Mouse (Mus musculus): ENCODE data around the gene Bace1. TPM values are rescaled to one million over a fixed set of nuclear protein-coding genes. Genes with fewer than 3 reads are reported as not detected.

Bace1 gene
- polyA plus RNA-seq, 1 experiment from 2014 or later = 36.5 TPM

- peaks cover 26% of the 10 kb centered on the region for H3K36me3 ChIP-seq (replicated peaks)
- no peak overlapping the region for H3K4me3 ChIP-seq (replicated peaks)
- H3K4me1 ChIP-seq = no peaks in the 10 kb centered on the region
- no peak overlapping the region for H3K9ac ChIP-seq
- H3K4me2 ChIP-seq = no peak overlapping the region
- no peak for ATAC-seq (ENCODE audit: low FRiP score)
- H3K27ac ChIP-seq = no peak overlapping the region
- H3K9me3 ChIP-seq = no peaks in the 10 kb centered on the region
- 83% methylated on average over 5 of the region's 5 CpGs for WGBS
- no peaks in the 10 kb centered on the region for H3K27me3 ChIP-seq
These were observed 26.4 kb upstream of the Bace1 start for GRCm38 (mm10) chr9:45811946-45812345.

DNA sequence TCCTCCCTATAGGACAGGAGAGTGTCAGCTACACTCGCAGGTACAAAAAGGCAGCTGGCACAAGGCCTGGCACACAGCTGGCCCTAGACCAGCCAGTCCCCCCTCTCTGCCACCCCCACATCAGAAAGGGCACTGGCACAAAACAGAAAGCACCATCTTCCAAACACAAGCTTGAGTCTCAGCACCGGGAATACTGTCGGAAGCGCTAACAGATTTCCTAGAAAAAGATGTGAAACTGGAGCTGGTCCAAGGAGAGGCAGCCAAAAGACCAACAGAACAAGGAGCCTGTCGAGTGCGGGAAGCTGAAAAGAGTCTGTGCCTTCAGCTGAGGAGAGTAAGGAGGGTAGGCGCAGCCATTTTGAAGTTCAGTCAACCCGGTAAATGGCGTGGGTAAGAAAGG is 23.3 kb upstream of the Bace1 start:
- no peak overlapping the region for H3K27ac ChIP-seq

DNA sequence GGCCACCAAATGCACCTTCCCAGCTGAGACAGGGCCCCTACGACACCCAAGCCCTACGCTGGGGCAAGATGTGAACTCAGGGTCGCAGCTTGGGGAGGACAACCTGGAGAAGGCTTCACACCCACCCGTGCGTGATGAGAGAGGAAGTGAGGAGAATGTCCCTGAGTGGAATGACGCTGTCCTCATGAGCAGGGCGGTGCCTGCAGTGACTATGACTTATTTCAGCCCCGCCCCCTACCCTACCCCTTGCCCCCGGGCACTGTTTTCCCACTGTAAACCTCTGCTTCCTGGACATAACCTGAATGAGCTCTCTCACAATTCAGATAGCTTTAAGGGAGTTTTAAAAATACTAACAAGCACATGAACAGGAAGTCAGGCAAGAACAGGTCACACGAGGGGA is 22.9 kb upstream of the Bace1 start:
- ATAC-seq (ENCODE audit: low FRiP score) = no peak
- Histone ChIP-seq H3K9me3 (no peaks in the 10 kb centered on the region), H3K4me3 (replicated peaks) (no peak overlapping the region), H3K4me1 (no peaks in the 10 kb centered on the region), H3K36me3 (replicated peaks) (peaks cover 27% of the 10 kb centered on the region), H3K27me3 (no peaks in the 10 kb centered on the region), H3K9ac (no peak overlapping the region), H3K4me2 (no peak overlapping the region), H3K27ac (no peak overlapping the region)
- WGBS = 89% methylated on average over 10 of the region's 10 CpGs

More for the DNA sequence above, 23.3 kb upstream of the Bace1 start:
- Histone ChIP-seq H3K4me1 (no peaks in the 10 kb centered on the region), H3K9ac (no peak overlapping the region), H3K4me3 (replicated peaks) (no peak overlapping the region), H3K36me3 (replicated peaks) (peaks cover 27% of the 10 kb centered on the region), H3K4me2 (no peak overlapping the region), H3K27me3 (no peaks in the 10 kb centered on the region), H3K9me3 (no peaks in the 10 kb centered on the region)
- WGBS = 86% methylated on average over 9 of the region's 9 CpGs
- no peak for ATAC-seq (ENCODE audit: low FRiP score)

- Histone ChIP-seq H3K27ac (no peak overlapping the region), H3K4me2 (no peak overlapping the region), H3K9me3 (no peaks in the 10 kb centered on the region), H3K9ac (no peak overlapping the region), H3K27me3 (no peaks in the 10 kb centered on the region), H3K36me3 (replicated peaks) (peaks cover 34% of the 10 kb centered on the region), H3K4me3 (replicated peaks) (no peak overlapping the region), H3K4me1 (no peaks in the 10 kb centered on the region)
- no peak for ATAC-seq (ENCODE audit: low FRiP score)
- WGBS = 90% methylated on average over 9 of the region's 9 CpGs
These were observed 19.9 kb upstream of the Bace1 start for GRCm38 (mm10) chr9:45818406-45819011.

GRCm38 (mm10) chr9:45827663-45828290 is 10.6 kb upstream of the Bace1 start:
- H3K36me3 ChIP-seq (replicated peaks) = no peaks in the 10 kb centered on the region
- no peak; the same call in 1 of the 2 replicates for ATAC-seq (ENCODE audit: low FRiP score)
- H3K4me2 ChIP-seq = peak overlapping the region; percentile 84
- peak overlapping the region; percentile 78 for H3K9ac ChIP-seq
- H3K4me3 ChIP-seq (replicated peaks) = peak overlapping the region; percentile 81
- WGBS = 5% methylated on average over 23 of the region's 23 CpGs
- H3K9me3 ChIP-seq = no peaks in the 10 kb centered on the region; the same call in 1 of the 2 replicates
- H3K27ac ChIP-seq = peak overlapping the region; percentile 48
- no peaks in the 10 kb centered on the region for H3K27me3 ChIP-seq
- peaks cover 13% of the 10 kb centered on the region for H3K4me1 ChIP-seq

- WGBS = under 1% methylated on average over 31 of the region's 31 CpGs
- H3K27me3 ChIP-seq = no peaks in the 10 kb centered on the region
- H3K4me3 ChIP-seq (replicated peaks) = peak within 1 kb of the TSS; percentile 81
- peak; percentile 97 for ATAC-seq (ENCODE audit: low FRiP score)
- no peaks in the 10 kb centered on the region for H3K36me3 ChIP-seq (replicated peaks)
- peaks cover 13% of the 10 kb centered on the region for H3K4me1 ChIP-seq
- peak within 1 kb of the TSS; percentile 84 for H3K4me2 ChIP-seq
- H3K9me3 ChIP-seq = no peaks in the 10 kb centered on the region; the same call in 1 of the 2 replicates
- peak within 1 kb of the TSS; percentile 78 for H3K9ac ChIP-seq
- peak within 1 kb of the TSS; percentile 48 for H3K27ac ChIP-seq
These were observed 10.0 kb upstream of the Bace1 start, which contains the start of gene Cep164 for GRCm38 (mm10) chr9:45828291-45828963. Gene Cep164 (minus strand): TSS chr9:45828691.

DNA sequence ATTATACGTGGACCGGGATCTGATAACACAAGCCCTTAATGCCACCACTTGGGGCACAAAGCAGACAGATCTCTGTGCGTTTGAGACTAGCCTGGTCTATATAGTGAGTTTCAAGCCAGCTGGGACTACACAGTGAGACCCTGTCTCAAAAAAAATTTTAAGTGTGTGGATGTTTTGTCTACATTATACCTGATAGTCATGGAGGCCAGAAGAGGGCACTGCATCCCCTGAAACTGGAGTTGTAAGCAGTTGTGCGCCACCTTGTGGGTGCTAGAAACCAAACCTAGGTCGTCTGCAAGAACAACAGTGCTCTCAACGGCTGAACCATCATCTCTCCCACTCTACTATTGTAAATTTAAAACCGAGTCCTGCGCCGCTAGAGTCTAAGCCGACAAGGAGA is 9.3 kb upstream of the Bace1 start:
- peak; percentile 56 for ATAC-seq (ENCODE audit: low FRiP score)
- no peak overlapping the region for H3K27ac ChIP-seq

GRCm38 (mm10) chr9:45832898-45833297 is 5.5 kb upstream of the Bace1 start:
- Histone ChIP-seq H3K9ac (no peak overlapping the region), H3K4me2 (no peak overlapping the region), H3K4me1 (peaks cover 1% of the 10 kb centered on the region), H3K27me3 (no peaks in the 10 kb centered on the region), H3K27ac (no peak overlapping the region), H3K9me3 (no peaks in the 10 kb centered on the region; the same call in 1 of the 2 replicates), H3K36me3 (replicated peaks) (no peaks in the 10 kb centered on the region), H3K4me3 (replicated peaks) (no peak overlapping the region)
- 91% methylated on average over 2 of the region's 2 CpGs for WGBS
- no peak for ATAC-seq (ENCODE audit: low FRiP score)

More for the DNA sequence above, 9.3 kb upstream of the Bace1 start:
- H3K4me2 ChIP-seq = peak overlapping the region; percentile 84
- peaks cover 13% of the 10 kb centered on the region for H3K4me1 ChIP-seq
- no peak overlapping the region for H3K9ac ChIP-seq
- no peaks in the 10 kb centered on the region; the same call in 1 of the 2 replicates for H3K9me3 ChIP-seq
- peak overlapping the region; percentile 81 for H3K4me3 ChIP-seq (replicated peaks)
- no peaks in the 10 kb centered on the region for H3K36me3 ChIP-seq (replicated peaks)
- WGBS = 30% methylated on average over 10 of the region's 10 CpGs
- H3K27me3 ChIP-seq = no peaks in the 10 kb centered on the region

DNA sequence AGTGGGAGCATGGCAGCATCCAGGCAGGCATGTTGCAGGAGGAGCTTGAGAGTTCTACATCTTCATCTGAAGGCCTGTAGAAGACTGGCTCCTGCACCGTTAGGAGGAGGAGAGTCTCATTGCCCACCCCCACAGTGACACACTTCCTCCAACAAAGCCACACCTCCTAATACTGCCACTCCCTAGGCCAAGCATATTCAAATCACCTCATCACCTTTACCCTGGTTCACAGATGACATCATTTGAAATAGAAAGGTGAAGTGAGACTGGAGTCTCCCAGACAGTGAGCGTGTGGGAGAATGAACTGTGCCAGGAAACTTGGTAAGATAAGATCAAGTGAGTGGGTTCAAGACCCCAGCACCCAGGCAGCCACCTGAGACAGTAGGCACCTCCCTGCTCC is 4.9 kb upstream of the Bace1 start:
- Histone ChIP-seq H3K36me3 (replicated peaks) (no peaks in the 10 kb centered on the region), H3K9me3 (no peaks in the 10 kb centered on the region; the same call in 1 of the 2 replicates), H3K4me2 (no peak overlapping the region), H3K9ac (no peak overlapping the region), H3K27me3 (no peaks in the 10 kb centered on the region), H3K4me3 (replicated peaks) (no peak overlapping the region), H3K27ac (no peak overlapping the region), H3K4me1 (no peaks in the 10 kb centered on the region)
- 89% methylated on average over 2 of the region's 2 CpGs for WGBS
- no peak for ATAC-seq (ENCODE audit: low FRiP score)

DNA sequence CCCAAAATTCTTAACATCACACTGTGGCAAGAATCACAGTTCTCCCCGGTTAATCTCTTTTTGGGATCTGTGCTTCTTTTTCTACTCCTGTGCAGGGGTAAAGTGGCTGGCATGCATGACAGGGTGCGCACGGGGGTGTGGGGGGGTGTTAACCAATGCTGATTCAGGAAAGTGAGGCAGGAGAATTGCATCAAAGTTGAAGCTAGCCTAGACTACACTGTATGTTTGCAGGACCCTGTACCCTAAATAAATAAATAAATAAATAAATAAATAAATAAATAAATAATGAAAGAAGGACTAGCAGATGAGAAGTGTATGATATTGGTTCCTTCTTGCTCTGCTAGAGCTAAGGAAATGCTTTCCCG is 329 bp upstream of the Bace1 start:
- H3K4me3 ChIP-seq (replicated peaks) = peak overlapping the region; percentile 67
- H3K27ac ChIP-seq = no peak overlapping the region
- WGBS = 18% methylated on average over 4 of the region's 4 CpGs
- H3K4me2 ChIP-seq = peak overlapping the region; percentile 97
- no peaks in the 10 kb centered on the region for H3K27me3 ChIP-seq
- H3K36me3 ChIP-seq (replicated peaks) = no peaks in the 10 kb centered on the region
- H3K4me1 ChIP-seq = peaks cover 38% of the 10 kb centered on the region
- H3K9me3 ChIP-seq = no peaks in the 10 kb centered on the region
- no peak overlapping the region for H3K9ac ChIP-seq
- peak; percentile 68 for ATAC-seq (ENCODE audit: low FRiP score)

DNA sequence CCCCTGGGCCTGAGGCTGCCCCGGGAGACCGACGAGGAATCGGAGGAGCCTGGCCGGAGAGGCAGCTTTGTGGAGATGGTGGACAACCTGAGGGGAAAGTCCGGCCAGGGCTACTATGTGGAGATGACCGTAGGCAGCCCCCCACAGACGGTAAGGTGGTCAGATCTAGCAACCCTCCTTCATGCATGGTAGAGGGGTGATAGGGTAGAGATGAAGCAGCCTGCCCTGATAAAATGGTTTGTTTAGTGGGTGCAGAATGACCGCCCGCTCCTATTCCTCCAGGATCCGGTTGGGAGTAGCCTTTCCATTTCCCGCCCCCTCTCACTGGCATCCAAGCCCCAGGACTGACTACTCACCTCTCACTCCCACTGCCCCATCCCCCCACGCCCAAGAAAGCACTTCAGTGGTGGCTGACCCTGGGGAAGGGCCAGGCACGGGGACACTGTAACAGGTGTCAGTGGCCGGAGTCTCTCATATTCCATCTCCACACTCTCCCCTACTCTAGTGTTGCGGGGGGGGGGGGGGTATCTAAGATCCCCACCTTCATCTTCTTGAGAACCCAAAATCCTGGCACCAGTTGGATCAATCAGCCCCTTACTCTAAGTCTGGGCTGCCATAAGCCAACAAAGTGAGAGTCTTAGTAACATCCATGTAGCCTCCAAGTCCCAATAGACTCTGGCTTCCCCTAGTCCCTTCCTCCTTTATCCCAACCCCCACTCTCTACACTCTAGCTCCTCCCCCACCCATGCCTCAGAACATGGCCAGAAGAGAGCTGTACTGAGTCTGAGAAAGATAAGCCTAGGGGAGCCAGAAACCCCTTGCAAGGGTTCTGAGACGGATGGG is 980 bp downstream of the Bace1 start:
- no peaks in the 10 kb centered on the region for H3K36me3 ChIP-seq (replicated peaks)
- no peaks in the 10 kb centered on the region for H3K27me3 ChIP-seq
- WGBS = 12% methylated on average over 17 of the region's 17 CpGs
- ATAC-seq (ENCODE audit: low FRiP score) = peak; percentile 43; the same call in 1 of the 2 replicates
- H3K4me1 ChIP-seq = peaks cover 38% of the 10 kb centered on the region
- H3K4me3 ChIP-seq (replicated peaks) = peak overlapping the region; percentile 67
- peak overlapping the region; percentile 97 for H3K4me2 ChIP-seq
- peak overlapping the region; percentile 5; the same call in 1 of the 2 replicates for H3K27ac ChIP-seq
- H3K9ac ChIP-seq = peak overlapping the region; percentile 89
- H3K9me3 ChIP-seq = no peaks in the 10 kb centered on the region

DNA sequence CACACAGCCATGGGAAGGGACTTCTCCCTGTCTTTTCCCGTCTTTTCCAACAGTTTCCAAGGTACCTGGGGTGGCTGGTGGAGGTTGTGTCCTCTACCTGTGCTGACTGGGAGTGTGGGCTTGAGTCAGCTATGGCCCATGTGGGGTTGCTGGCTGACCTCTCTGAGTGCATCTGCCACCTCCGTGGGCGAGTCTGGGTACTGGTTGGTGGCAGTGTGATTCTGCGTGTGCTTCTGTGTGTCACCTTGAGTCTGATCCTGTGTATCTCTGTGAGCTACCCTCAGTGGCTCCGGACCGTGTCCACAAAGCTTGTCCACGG is 1.6 kb downstream of the Bace1 start:
- 78% methylated on average over 7 of the region's 7 CpGs for WGBS
- Histone ChIP-seq H3K4me2 (peak overlapping the region; percentile 97), H3K9me3 (no peaks in the 10 kb centered on the region), H3K36me3 (replicated peaks) (no peaks in the 10 kb centered on the region), H3K27ac (no peak overlapping the region), H3K27me3 (no peaks in the 10 kb centered on the region), H3K4me1 (peaks cover 38% of the 10 kb centered on the region), H3K4me3 (replicated peaks) (peak overlapping the region; percentile 67), H3K9ac (peak overlapping the region; percentile 89)
- no peak for ATAC-seq (ENCODE audit: low FRiP score)

Data from forebrain, embryonic 12.5 days (tissue).